Mouse (Mus musculus) embryonic stem cell, embryonic (primary cell): ENCODE data around the gene Postn.

Experiments used
- CTCF ChIA-PET, 4 experiments: fragments of 300-600 bp in 2 of 4; fragments of 350-600 bp in 2 of 4; sonication (Branson Sonifier 250); formaldehyde crosslinking; loops; one replicate each; lab custom pipeline; 2022; ENCODE audit warnings: inconsistent platforms in 2 of 4; lab: Charles Lee
- POLR2A ChIA-PET, 4 experiments: fragments of 300-600 bp in 2 of 4; fragments of 350-600 bp in 2 of 4; sonication (Branson Sonifier 250); formaldehyde crosslinking; loops; one replicate each; lab custom pipeline; 2022; ENCODE audit warnings: antibody characterized with exemption in 4 of 4, inconsistent platforms in 1 of 4; lab: Charles Lee

Gene Postn

DNA sequence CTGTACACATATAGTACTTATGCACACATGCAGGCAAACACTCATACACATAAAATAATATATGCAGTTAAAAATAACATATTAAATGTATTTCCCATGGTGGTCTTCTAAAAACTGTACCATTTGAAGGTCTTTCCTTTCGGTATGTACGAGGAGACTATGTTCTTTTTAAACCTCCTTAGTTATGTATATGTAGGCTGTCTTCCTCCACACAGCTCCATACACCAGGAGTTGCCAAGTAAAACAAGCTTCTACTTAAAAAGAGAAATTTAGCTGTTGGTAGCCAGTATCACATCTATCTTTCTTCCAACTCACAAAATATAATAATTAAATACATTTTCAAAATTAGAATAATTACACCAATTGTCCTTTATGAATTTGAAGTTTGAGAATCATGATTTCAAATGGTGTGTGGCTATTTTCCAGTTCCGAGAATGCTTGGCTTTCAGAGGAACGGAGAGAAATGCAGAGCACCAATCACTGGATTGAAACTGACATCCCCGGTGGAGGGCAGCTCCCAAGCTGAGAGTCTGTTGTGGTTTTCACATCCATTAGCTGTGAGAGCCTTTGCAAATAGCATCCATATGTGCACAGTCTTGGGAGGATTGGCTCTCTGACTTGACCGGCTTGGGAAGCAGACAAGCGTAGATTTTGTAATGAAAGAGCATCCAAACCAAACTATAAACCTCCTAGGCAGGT lies 52.1 kb downstream of the Postn start:
- CTCF ChIA-PET, result no interaction called here
- POLR2A ChIA-PET, result no interaction called here

DNA sequence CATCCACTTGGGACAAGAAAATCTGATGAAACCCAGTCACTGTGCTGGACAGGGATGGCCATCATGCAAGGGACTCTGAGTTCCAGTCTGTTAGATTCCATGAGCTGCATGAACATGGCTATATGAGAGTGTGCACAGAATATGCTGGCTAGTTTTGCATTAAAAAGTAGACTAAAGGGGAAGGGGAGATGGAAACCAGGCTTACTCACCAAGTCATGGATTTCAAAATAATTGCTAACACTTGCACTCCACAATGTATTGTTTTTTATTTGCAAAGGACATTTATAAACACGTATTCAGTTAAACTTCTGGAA lies 52.6 kb downstream of the Postn start:
- CTCF ChIA-PET, result no interaction called here
- POLR2A ChIA-PET, result no interaction called here

DNA sequence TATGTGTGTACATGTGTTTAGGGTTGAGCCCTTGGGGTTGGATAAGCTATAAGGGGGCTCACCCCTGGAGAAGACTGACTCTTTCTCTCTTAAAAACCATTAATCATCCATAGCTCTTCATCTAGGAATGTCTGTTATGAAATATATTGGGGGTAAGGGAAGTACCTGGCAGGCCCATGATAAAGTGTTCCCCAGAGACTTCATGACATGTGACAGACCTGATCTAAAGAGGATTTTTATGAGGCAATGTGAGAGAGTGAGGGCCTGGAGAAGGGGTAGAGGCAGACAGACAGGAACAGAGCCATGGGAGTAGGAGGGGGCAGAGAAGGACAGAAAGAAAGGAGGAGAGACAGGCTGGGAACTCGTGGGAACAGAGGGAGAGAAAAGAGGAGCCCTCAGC lies 53.5 kb downstream of the Postn start:
- POLR2A ChIA-PET, result no interaction called here
- CTCF ChIA-PET, result no interaction called here

DNA sequence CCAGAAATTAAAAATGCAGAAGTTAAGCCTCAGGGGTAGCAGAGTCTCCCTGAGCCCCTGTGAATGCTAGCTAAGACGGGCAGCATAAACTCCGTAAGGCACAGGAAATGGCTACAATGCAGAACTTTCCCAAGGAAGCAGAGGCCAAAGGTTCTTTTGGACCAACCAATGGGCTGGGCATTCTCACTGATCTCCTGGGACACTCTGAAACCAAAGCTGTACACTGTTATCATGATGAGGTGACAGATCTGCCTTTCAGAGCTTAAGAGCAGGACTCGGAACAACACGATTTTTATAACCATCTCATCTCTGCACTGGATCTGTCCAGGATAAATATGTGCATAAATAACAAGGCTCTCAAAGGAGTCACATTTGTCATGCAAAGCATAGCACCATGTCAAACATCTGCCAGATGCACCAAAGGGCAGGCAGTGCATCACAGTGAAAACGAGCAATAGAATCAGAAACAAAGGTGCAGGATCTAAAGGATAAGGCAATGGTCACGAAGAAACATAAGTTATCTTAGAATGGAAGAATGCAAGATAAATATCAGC lies 57.0 kb downstream of the Postn start:
- CTCF ChIA-PET, result no interaction called here

DNA sequence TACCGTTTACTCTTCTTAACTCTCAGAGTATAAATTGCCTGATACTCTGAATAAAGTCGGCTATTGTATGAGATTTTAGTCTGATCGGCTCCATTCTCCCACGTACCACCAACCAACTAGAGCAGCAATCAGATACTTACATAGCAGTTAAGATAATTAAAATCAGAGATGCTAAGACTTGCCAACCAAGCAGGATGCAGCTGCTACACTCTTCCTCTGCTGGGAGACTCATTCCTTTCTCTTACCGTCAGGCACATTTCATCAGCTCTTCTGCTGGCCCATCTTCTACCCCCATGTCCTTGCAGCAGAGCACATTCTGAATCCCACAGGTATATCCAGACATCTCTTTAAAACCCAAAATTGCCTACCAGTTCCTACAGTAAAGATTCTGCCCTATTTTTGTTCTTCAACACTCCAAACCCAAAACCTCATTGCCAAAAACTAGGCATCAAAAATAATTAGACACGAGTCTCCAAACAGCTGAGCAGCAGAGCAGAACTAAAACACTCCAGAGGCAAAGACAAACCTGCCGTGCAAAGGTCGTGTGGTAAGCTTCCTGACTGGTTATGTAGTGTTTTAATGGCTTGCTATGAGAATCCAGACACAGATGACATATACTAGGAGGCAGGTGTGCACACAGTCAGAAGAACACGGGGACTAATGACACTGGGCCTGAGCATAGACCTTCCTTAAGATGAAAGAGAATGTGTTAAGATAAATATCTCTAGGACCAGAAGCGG lies 59.5 kb downstream of the Postn start:
- ChIA-PET CTCF (no interaction called here), POLR2A (interaction anchor here in 1 of 4 experiments (1.2 kb wide), 1 partner anchor 10 kb away, joined by 3 read pairs; no protein-coding TSS in a partner anchor)

More for the DNA sequence above, 57.0 kb downstream of the Postn start:
- POLR2A ChIA-PET, result no interaction called here

DNA sequence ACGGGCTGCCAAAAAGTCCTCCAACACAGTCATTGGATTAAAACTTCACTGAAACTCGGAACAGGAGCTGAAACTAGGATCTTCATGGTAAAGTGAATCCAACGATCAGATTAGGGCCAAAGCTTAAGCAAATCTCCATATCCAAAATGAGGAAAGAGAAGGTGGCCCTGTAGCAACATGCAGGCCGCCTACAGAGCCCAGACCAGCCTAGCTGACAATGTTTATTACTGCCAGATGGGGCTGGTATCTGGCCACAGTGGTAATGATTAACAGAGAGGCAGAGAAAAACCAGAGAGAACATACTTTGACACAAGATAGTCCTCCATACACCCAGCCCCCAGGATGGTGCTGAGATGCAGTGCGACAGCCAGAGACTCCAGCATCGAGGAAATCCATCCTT lies 60.1 kb downstream of the Postn start:
- POLR2A ChIA-PET, result interaction anchor here in 1 of 4 experiments (1.2 kb wide), 1 partner anchor 9 kb away, joined by 3 read pairs; no protein-coding TSS in a partner anchor

DNA sequence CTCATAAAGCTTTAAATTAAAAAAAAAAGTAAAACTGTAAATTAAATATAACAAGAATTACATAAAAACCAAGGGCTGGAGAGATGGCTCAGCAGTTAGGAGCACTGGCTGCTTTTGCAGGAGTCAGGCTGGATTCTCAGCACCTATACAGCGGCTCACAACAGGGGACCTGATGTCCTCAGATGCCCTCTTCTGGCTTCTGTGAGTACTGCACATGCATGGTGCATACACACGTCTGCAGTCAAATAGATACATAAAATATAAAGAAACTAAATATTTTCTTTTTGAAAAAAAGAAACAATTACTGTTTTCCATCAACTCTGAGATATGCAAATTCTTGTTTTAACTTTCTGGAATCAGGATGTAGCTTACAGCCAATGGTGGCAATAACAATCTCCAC lies 60.8 kb downstream of the Postn start:
- ChIA-PET POLR2A (no interaction called here), CTCF (no interaction called here)

More for the DNA sequence above, 60.1 kb downstream of the Postn start:
- CTCF ChIA-PET, result no interaction called here

DNA sequence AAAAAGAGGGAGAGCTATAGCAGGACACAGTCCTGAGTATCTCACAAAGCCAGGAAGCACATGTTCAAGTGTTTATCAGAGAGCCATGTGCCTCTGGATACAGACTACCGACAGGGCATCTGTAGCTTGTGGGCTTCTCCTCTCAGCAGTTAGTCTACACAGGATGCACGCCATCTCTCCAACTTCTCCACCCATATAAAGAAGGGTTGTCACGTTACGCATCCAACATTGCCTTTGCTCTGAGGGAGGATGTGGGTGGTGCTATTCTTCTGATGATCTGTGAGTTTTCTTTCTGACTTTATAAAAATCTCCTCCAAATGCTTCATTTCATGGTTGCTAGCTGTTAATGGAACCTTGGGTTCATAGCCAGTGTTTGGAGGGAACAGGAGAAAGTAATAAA lies 63.2 kb downstream of the Postn start:
- ChIA-PET CTCF (no interaction called here), POLR2A (interaction anchor here in 1 of 4 experiments (0.5 kb wide), 1 partner anchor 315 kb away, joined by 3 read pairs; no protein-coding TSS in a partner anchor)

DNA sequence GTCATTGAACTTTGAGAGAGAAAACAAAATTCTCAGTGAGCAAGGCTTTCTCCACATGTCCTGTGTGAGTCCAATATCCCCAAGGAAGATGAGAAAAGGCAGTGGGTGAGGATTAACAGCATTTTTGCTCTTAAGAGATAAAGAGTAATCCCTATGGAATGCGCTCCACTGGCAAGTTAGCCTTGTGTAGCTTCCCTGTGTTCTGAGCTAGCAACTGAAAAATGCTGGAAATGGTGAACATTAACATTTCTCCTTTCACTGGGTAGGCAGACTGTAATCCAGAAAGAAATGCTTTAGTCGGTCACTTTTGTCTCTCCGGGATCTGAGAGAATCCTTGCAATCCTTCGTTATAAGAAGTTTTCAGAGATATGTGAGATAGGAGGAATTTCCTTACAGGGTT lies 70.8 kb downstream of the Postn start:
- ChIA-PET CTCF (no interaction called here), POLR2A (no interaction called here)

DNA sequence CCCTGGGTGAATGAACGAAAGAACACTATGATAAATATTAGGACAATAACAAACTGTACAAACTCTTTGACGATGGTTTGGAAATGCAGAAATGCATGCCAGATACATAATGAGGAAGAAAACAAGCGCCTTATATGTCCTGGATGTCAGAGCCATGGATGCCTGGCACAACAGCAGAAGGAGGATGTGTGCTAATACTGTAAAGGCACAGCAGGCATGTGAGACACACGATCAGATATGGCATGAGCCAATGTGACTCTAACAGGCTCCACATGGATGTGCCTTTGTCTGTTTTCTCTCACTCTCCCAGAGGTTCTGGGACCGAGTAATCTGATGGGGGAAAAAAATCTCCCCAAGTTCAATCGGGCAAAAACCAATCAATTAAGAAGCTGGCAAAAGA lies 71.3 kb downstream of the Postn start:
- ChIA-PET CTCF (no interaction called here), POLR2A (no interaction called here)

DNA sequence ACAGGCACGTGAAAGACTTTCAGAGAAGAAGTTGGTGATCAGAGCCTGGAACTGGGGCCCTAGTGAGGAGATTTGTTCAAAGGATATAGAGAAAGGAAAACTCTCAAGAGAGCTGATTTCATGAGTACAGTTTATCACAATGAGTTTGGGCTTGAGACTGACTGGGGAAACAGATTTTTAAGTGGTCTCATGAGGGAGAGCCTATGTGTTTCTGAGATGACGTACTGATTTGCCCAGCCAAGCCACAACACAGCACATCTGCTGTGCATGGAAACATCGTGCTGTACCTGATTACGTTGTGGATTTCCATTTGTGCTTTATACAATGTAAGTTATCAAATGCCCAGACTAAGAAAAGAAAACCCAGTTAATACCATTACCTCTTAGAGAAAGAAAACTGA lies 71.7 kb downstream of the Postn start:
- CTCF ChIA-PET, result no interaction called here

DNA sequence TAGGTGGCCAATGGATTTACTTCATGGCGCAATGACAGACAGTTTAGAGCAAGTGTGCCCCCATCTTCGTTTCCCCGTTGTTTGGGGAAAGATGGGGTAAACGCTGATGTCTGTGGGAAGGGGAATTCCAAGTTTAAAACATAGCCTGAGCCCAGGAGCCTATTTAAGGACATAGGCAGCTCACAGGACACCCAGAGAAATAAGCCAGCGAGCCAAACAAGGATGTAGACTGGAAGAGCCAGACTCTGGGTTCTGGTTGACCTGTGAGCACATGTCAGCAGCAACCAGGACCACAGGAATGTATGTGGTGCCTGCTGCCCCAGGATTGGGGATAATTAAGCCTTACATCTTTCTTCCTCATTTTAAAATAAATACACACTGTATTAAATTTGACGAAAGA lies 73.7 kb downstream of the Postn start:
- ChIA-PET CTCF (interaction anchor here in 1 of 4 experiments (0.7 kb wide), 1 partner anchor 369 kb away, joined by 3 read pairs; no protein-coding TSS in a partner anchor), POLR2A (no interaction called here)

More for the DNA sequence above, 71.7 kb downstream of the Postn start:
- POLR2A ChIA-PET, result no interaction called here

DNA sequence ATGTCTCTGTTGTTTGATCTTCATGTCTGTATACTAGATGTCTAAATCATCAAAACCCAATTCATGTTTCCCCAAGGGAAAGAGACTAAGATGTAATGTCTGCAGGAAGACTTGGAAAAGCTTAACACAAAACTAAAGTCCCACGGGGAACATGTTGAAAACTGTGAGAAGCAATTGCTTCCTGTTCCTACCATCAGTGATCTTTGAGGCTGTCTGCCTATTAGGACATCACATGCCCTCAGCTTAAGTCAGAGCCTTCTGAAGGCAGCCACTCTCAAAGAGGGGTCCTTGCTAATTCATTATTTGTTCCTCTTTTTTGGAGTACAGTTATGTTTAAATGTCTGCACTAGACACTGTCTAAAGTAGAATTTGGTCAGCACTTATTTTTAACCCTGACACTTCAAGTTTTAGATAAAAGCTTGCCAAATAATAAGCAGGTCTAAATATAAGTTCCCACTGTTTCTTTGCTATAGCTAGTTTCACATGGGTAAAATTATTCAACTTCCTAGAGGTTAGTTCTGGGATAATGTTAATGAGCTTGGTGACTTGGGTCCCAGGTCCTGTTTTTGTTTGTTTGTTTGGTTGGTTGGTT lies 75.6 kb downstream of the Postn start:
- CTCF ChIA-PET, result no interaction called here
- POLR2A ChIA-PET, result no interaction called here
